Mouse (Mus musculus): ENCODE measurements around the gene Casq2.

GRCm38 (mm10) chr3:102053293-102053692, 32.9 kb upstream of the Casq2 start:
- TF ChIP-seq CTCF (IDR thresholded peaks at IDR 0.05; ENCODE audit: low read depth), result no peak
- no peak for TF ChIP-seq EP300 (IDR thresholded peaks at IDR 0.05; ENCODE audit: low read depth)

All from liver, postnatal 0 days (tissue).